Mouse (Mus musculus) hindbrain, embryonic 10.5 days (tissue): ENCODE measurements around the gene Slc20a1. TPM values are rescaled to one million over a fixed set of nuclear protein-coding genes. Genes with fewer than 3 reads are reported as not detected.
A peak's percentile ranks its signal among the peaks of the same experiment; 100 is the strongest.

Source experiments
- DNase-seq: peaks from one replicate; pipeline ENCODE4 v3.0.0-alpha.2; 2017; ENCODE audit warnings: low spot score
- H3K27ac ChIP-seq: fragments of 300-500 bp; sonication (generic); 2 replicates; pipeline ENCODE4 v1.5.1; 2016; ENCODE audit warnings: mild to moderate bottlenecking, moderate library complexity
- H3K27me3 ChIP-seq: fragments of 300-500 bp; sonication (generic); 2 replicates; pipeline ENCODE4 v1.6.1; 2016; ENCODE audit warnings: mild to moderate bottlenecking; ENCODE audit not compliant: poor library complexity, insufficient read depth, severe bottlenecking
- H3K36me3 ChIP-seq: fragments of 300-500 bp; sonication (generic); 2 replicates; pipeline ENCODE4 v1.6.1; 2016; ENCODE audit warnings: mild to moderate bottlenecking, moderate library complexity
- H3K4me1 ChIP-seq: fragments of 300-500 bp; sonication (generic); replicated peaks from 2 replicates; pipeline ENCODE4 v1.6.1; 2016; ENCODE audit warnings: mild to moderate bottlenecking
- H3K4me3 ChIP-seq: fragments of 300-500 bp; sonication (generic); 2 replicates; pipeline ENCODE4 v1.5.1; 2016; ENCODE audit warnings: mild to moderate bottlenecking, moderate library complexity
- H3K9me3 ChIP-seq: fragments of 300-500 bp; sonication (generic); 2 replicates; pipeline ENCODE4 v1.6.1; 2016; ENCODE audit warnings: mild to moderate bottlenecking, moderate library complexity
- WGBS: fragments of 180-500 bp; shearing (Covaris S2); methylation state at CpG from one replicate; pipeline ENCODE4 v1.1.7; 2016; 5-methylcytosine and 5-hydroxymethylcytosine counted together
- polyA plus RNA-seq: library from polyadenylated mRNA; unstranded; fragments of >200 nt; fragmentation: Nextera tagmentation; extraction: Ambion mirVana; gene quantifications from 2 replicates; pipeline ENCODE4 v1.2.1, GENCODE M21; 2016

Slc20a1 gene
- polyA plus RNA-seq, 1 experiment from 2014 or later: 37.8 TPM

GRCm38 (mm10) chr2:129236526-129236925 is 38.0 kb downstream of the Slc20a1 start:
- WGBS: 73% methylated on average over 4 of the region's 4 CpGs

GRCm38 (mm10) chr2:129240726-129241432 is 42.3 kb downstream of the Slc20a1 start:
- DNase-seq: no peak
- WGBS: 67% methylated on average over 9 of the region's 9 CpGs
- H3K4me1 ChIP-seq: peaks cover 14% of the 10 kb centered on the region
- H3K27ac ChIP-seq: no peak overlapping the region
- no peaks in the 10 kb centered on the region for H3K27me3 ChIP-seq
- no peaks in the 10 kb centered on the region for H3K9me3 ChIP-seq
- H3K36me3 ChIP-seq: no peaks in the 10 kb centered on the region
- no peak overlapping the region for H3K4me3 ChIP-seq

More at GRCm38 (mm10) chr2:129236526-129236925, 38.0 kb downstream of the Slc20a1 start:
- Histone ChIP-seq H3K4me1 (peaks cover 6% of the 10 kb centered on the region), H3K9me3 (no peaks in the 10 kb centered on the region), H3K4me3 (no peak overlapping the region), H3K27me3 (no peaks in the 10 kb centered on the region), H3K36me3 (no peaks in the 10 kb centered on the region), H3K27ac (no peak overlapping the region)
- no peak for DNase-seq

GRCm38 (mm10) chr2:129241845-129242833 is 43.6 kb downstream of the Slc20a1 start:
- DNase-seq: no peak
- H3K9me3 ChIP-seq: no peaks in the 10 kb centered on the region
- no peaks in the 10 kb centered on the region for H3K36me3 ChIP-seq
- peaks cover 14% of the 10 kb centered on the region for H3K4me1 ChIP-seq
- H3K4me3 ChIP-seq: no peak overlapping the region
- H3K27me3 ChIP-seq: no peaks in the 10 kb centered on the region
- WGBS: 59% methylated on average over 7 of the region's 7 CpGs
- H3K27ac ChIP-seq: no peak overlapping the region

- Histone ChIP-seq H3K27ac (no peak overlapping the region), H3K4me1 (peaks cover 14% of the 10 kb centered on the region), H3K36me3 (no peaks in the 10 kb centered on the region), H3K9me3 (no peaks in the 10 kb centered on the region), H3K4me3 (no peak overlapping the region), H3K27me3 (no peaks in the 10 kb centered on the region)
- no peak for DNase-seq
- 88% methylated on average over 4 of the region's 4 CpGs for WGBS
Observed at GRCm38 (mm10) chr2:129243005-129243404, 44.4 kb downstream of the Slc20a1 start.

GRCm38 (mm10) chr2:129243786-129244185 is 45.2 kb downstream of the Slc20a1 start:
- WGBS: 48% methylated on average over 9 of the region's 9 CpGs
- H3K4me1 ChIP-seq: peaks cover 14% of the 10 kb centered on the region
- no peaks in the 10 kb centered on the region for H3K36me3 ChIP-seq
- no peak for DNase-seq
- no peaks in the 10 kb centered on the region for H3K27me3 ChIP-seq
- H3K9me3 ChIP-seq: no peaks in the 10 kb centered on the region
- peak overlapping the region; percentile 23; the same call in 1 of the 2 replicates for H3K27ac ChIP-seq
- no peak overlapping the region for H3K4me3 ChIP-seq

- Histone ChIP-seq H3K4me1 (peaks cover 14% of the 10 kb centered on the region), H3K4me3 (no peak overlapping the region), H3K27me3 (no peaks in the 10 kb centered on the region), H3K36me3 (no peaks in the 10 kb centered on the region), H3K9me3 (no peaks in the 10 kb centered on the region), H3K27ac (no peak overlapping the region)
- no peak for DNase-seq
- WGBS: 86% methylated on average over 20 of the region's 20 CpGs
Observed at GRCm38 (mm10) chr2:129244446-129245120, 46.0 kb downstream of the Slc20a1 start.

- Histone ChIP-seq H3K27me3 (no peaks in the 10 kb centered on the region), H3K4me1 (peaks cover 14% of the 10 kb centered on the region), H3K27ac (no peak overlapping the region), H3K4me3 (no peak overlapping the region), H3K9me3 (no peaks in the 10 kb centered on the region), H3K36me3 (no peaks in the 10 kb centered on the region)
- 66% methylated on average over 5 of the region's 5 CpGs for WGBS
- DNase-seq: no peak
Observed at GRCm38 (mm10) chr2:129245618-129246017, 47.1 kb downstream of the Slc20a1 start.

- Histone ChIP-seq H3K27me3 (no peaks in the 10 kb centered on the region), H3K4me3 (no peak overlapping the region)
- WGBS: 84% methylated on average over 7 of the region's 7 CpGs
Observed at GRCm38 (mm10) chr2:129246436-129246835, 47.9 kb downstream of the Slc20a1 start.

GRCm38 (mm10) chr2:129246924-129247323 is 48.4 kb downstream of the Slc20a1 start:
- Histone ChIP-seq H3K27me3 (no peaks in the 10 kb centered on the region), H3K27ac (no peak overlapping the region), H3K9me3 (no peaks in the 10 kb centered on the region), H3K4me1 (peaks cover 6% of the 10 kb centered on the region; the same call in 1 of the 2 replicates), H3K4me3 (no peak overlapping the region), H3K36me3 (no peaks in the 10 kb centered on the region)
- WGBS: 92% methylated on average over 12 of the region's 12 CpGs
- no peak for DNase-seq

More at GRCm38 (mm10) chr2:129246436-129246835, 47.9 kb downstream of the Slc20a1 start:
- no peak for DNase-seq
- Histone ChIP-seq H3K36me3 (no peaks in the 10 kb centered on the region), H3K4me1 (peaks cover 9% of the 10 kb centered on the region), H3K27ac (no peak overlapping the region), H3K9me3 (no peaks in the 10 kb centered on the region)

- H3K36me3 ChIP-seq: no peaks in the 10 kb centered on the region
Observed at GRCm38 (mm10) chr2:129247707-129248121, 49.1 kb downstream of the Slc20a1 start.

GRCm38 (mm10) chr2:129249321-129249720 is 50.8 kb downstream of the Slc20a1 start:
- no peaks in the 10 kb centered on the region for H3K27me3 ChIP-seq
- WGBS: 54% methylated on average over 1 of the region's 1 CpGs

More at GRCm38 (mm10) chr2:129247707-129248121, 49.1 kb downstream of the Slc20a1 start:
- DNase-seq: no peak
- WGBS: 89% methylated on average over 7 of the region's 7 CpGs
- no peaks in the 10 kb centered on the region for H3K9me3 ChIP-seq
- H3K4me1 ChIP-seq: peaks cover 3% of the 10 kb centered on the region; the same call in 1 of the 2 replicates
- H3K27ac ChIP-seq: no peak overlapping the region
- H3K4me3 ChIP-seq: no peak overlapping the region
- no peaks in the 10 kb centered on the region for H3K27me3 ChIP-seq

GRCm38 (mm10) chr2:129252836-129253630 is 54.5 kb downstream of the Slc20a1 start:
- no peak for DNase-seq
- WGBS: 89% methylated on average over 19 of the region's 19 CpGs
- no peaks in the 10 kb centered on the region for H3K9me3 ChIP-seq

More at GRCm38 (mm10) chr2:129249321-129249720, 50.8 kb downstream of the Slc20a1 start:
- H3K9me3 ChIP-seq: no peaks in the 10 kb centered on the region
- H3K36me3 ChIP-seq: no peaks in the 10 kb centered on the region
- no peak overlapping the region for H3K27ac ChIP-seq
- no peak for DNase-seq
- H3K4me1 ChIP-seq: no peaks in the 10 kb centered on the region
- no peak overlapping the region for H3K4me3 ChIP-seq

More at GRCm38 (mm10) chr2:129252836-129253630, 54.5 kb downstream of the Slc20a1 start:
- H3K4me3 ChIP-seq: no peak overlapping the region
- H3K4me1 ChIP-seq: no peaks in the 10 kb centered on the region; the same call in 1 of the 2 replicates
- no peaks in the 10 kb centered on the region for H3K36me3 ChIP-seq
- no peaks in the 10 kb centered on the region for H3K27me3 ChIP-seq
- H3K27ac ChIP-seq: no peak overlapping the region
